Mouse (Mus musculus): ENCODE results near the gene Trim12c. TPM values are rescaled to one million over a fixed set of nuclear protein-coding genes. Genes with fewer than 3 reads are reported as not detected.
"Not testable (repeated sequence)": the region's sequence is repeated elsewhere in the genome, so short reads cannot be mapped to it uniquely, and the experiment has no call there.

Trim12c gene
- total and polyA plus RNA-seq, 3 experiments = 5.0 to 6.9 TPM; not detected in 1

DNA sequence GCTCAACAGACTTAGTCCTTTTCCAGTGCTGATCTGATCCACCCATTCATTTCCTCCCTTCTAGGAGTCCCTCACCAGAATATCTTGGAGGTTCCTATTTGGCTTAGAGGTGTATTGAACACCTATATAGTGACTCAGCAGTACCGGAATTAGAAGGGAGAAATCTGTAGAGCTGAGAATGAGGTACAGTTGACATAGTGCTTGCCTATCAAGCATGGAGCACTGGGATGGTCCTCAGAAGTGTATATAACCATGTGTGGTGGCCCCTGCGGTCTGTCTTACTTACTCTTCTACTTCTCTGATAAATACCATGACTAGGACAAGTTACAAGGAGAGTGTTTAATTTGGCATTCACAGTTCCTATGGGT, 422 bp upstream of the Trim12c start:
- no peak for DNase-seq (ENCODE audit: low read depth, low spot score)
- TF ChIP-seq MXI1 (IDR thresholded peaks at IDR 0.05; ENCODE audit: low read depth, low read length) = no peak
- no peaks in the 10 kb centered on the region for H3K79me2 ChIP-seq (ENCODE audit: control insufficient read depth, insufficient read depth, low read length, poor library complexity)
- no peaks in the 10 kb centered on the region for H3K27me3 ChIP-seq (ENCODE audit: control insufficient read depth in 1 of 2, insufficient read depth in 2 of 2, low read length in 2 of 2)
- peak overlapping the region; percentile 38 to 49 for H3K4me3 ChIP-seq (ENCODE audit: control insufficient read depth in 1 of 2, insufficient read depth in 1 of 2, low read depth in 2 of 2, low read length in 2 of 2)
- H3K27ac ChIP-seq (ENCODE audit: control insufficient read depth, low read depth, low read length) = peak overlapping the region; percentile 59
- H3K9ac ChIP-seq (ENCODE audit: control insufficient read depth, low read depth, low read length, poor library complexity, severe bottlenecking) = peak overlapping the region; percentile 29; the same call in 1 of the 2 replicates
- peaks cover 0 to 4% of the 10 kb centered on the region in 2 experiments; a peak in 2 of 4 replicates for H3K4me1 ChIP-seq (ENCODE audit: control insufficient read depth in 1 of 2, insufficient read depth in 2 of 2, low read length in 2 of 2)
- peaks cover 0 to 5% of the 10 kb centered on the region in 2 experiments; a peak in 2 of 4 replicates for H3K36me3 ChIP-seq (ENCODE audit: control insufficient read depth in 1 of 2, insufficient read depth in 2 of 2, low read length in 2 of 2)
- H3K9me3 ChIP-seq (replicated peaks; ENCODE audit: insufficient read depth, low read length) = no peaks in the 10 kb centered on the region

DNA sequence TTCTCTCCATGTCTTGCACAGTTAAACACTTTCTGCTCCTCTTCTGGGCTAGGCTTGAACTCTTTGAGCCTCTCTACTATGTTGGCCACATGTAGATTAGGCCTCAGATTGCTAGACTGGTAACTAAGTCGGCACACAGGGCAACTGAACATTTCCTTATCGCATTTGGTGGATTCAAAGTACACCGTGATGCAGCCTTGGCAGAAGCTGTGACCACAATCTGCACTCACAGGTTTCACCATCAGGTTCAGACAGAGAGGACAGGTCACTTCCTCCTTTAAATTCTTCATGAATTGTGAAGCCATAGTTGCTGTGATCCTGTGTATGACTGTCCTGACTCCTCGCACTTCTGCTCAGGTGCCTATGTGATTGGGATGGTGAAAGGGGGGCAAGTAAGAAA, 5.1 kb downstream of the Trim12c start:
- H3K9ac ChIP-seq (ENCODE audit: control insufficient read depth, low read depth, low read length, poor library complexity, severe bottlenecking); H3K79me2 ChIP-seq (ENCODE audit: control insufficient read depth, insufficient read depth, low read length, poor library complexity); H3K4me3 ChIP-seq (ENCODE audit: control insufficient read depth in 1 of 2, insufficient read depth in 1 of 2, low read depth in 2 of 2, low read length in 2 of 2); H3K9me3 ChIP-seq (replicated peaks; ENCODE audit: insufficient read depth, low read length); H3K27me3 ChIP-seq (ENCODE audit: control insufficient read depth in 1 of 2, insufficient read depth in 2 of 2, low read length in 2 of 2); H3K27ac ChIP-seq (ENCODE audit: control insufficient read depth, low read depth, low read length); H3K4me1 ChIP-seq (ENCODE audit: control insufficient read depth in 1 of 2, insufficient read depth in 2 of 2, low read length in 2 of 2); H3K36me3 ChIP-seq (ENCODE audit: control insufficient read depth in 1 of 2, insufficient read depth in 2 of 2, low read length in 2 of 2): not testable (repeated sequence)
- TF ChIP-seq ETS1 (IDR thresholded peaks at IDR 0.05; ENCODE audit: low read depth, low read length) (0 out of 2 replicates have a peak, but pooled peaks have one; percentile 9), TCF12 (IDR thresholded peaks at IDR 0.05; ENCODE audit: low read depth, low read length) (peak; percentile 37; the same call in 1 of the 2 replicates), EP300 (IDR thresholded peaks at IDR 0.05; ENCODE audit: low read depth in 1 of 2, low read length in 2 of 2) (peak; percentile 17 to 55; a peak in 1 of 4 replicates), GATA1 (IDR thresholded peaks at IDR 0.05; ENCODE audit: low read depth, low read length) (0 out of 2 replicates have a peak, but pooled peaks have one; percentile 21), RCOR1 (IDR thresholded peaks at IDR 0.05; ENCODE audit: low read depth, low read length) (0 out of 2 replicates have a peak, but pooled peaks have one; percentile 25)
- DNase-seq (ENCODE audit: low read depth, low spot score) = peak; percentile 54

DNA sequence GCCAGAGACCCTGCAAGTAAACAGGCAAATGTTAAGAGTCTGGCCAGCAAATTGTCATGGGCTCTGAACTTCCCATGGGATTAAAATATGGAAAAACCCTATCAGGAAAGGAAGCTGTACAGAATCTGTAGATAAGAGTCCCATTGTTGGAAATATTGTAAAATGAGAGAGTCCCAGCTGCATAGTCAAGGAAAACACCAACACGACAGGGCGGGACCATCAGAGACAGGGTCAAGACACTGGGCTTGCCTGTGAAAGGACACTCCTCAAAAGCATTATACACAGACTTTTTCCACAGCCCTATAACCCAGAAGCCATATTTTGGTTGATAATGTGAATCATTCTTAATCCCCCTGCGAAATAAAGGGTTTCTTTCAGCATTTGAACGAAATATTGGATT, 12.4 kb downstream of the Trim12c start:
- H3K36me3 ChIP-seq (ENCODE audit: control insufficient read depth in 1 of 2, insufficient read depth in 2 of 2, low read length in 2 of 2); H3K4me3 ChIP-seq (ENCODE audit: control insufficient read depth in 1 of 2, insufficient read depth in 1 of 2, low read depth in 2 of 2, low read length in 2 of 2); H3K27ac ChIP-seq (ENCODE audit: control insufficient read depth, low read depth, low read length); H3K9me3 ChIP-seq (replicated peaks; ENCODE audit: insufficient read depth, low read length); H3K4me1 ChIP-seq (ENCODE audit: control insufficient read depth in 1 of 2, insufficient read depth in 2 of 2, low read length in 2 of 2); H3K27me3 ChIP-seq (ENCODE audit: control insufficient read depth in 1 of 2, insufficient read depth in 2 of 2, low read length in 2 of 2); DNase-seq (ENCODE audit: low read depth, low spot score); H3K9ac ChIP-seq (ENCODE audit: control insufficient read depth, low read depth, low read length, poor library complexity, severe bottlenecking); H3K79me2 ChIP-seq (ENCODE audit: control insufficient read depth, insufficient read depth, low read length, poor library complexity): not testable (repeated sequence)

DNA sequence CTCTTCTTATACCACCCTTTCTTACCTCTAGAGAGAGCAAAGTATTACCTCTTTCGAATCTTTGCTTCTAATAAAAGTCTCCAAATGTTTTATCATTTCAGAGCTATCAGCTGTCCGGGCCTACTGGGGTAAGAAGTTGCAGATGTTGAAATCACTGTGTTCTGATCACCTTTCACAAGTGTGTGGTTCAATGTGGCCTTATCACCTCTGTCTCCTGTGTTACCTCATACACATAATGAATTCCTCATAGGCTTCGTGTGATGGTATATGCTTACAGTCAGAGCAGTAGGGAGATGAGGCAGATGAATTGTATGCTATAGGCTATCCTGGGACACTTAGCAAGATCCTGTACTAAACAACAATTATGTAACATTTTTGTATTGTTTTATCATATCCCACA, 17.6 kb downstream of the Trim12c start:
- DNase-seq (ENCODE audit: low read depth, low spot score); H3K4me1 ChIP-seq (ENCODE audit: control insufficient read depth in 1 of 2, insufficient read depth in 2 of 2, low read length in 2 of 2); H3K9ac ChIP-seq (ENCODE audit: control insufficient read depth, low read depth, low read length, poor library complexity, severe bottlenecking); H3K27me3 ChIP-seq (ENCODE audit: control insufficient read depth in 1 of 2, insufficient read depth in 2 of 2, low read length in 2 of 2); H3K9me3 ChIP-seq (replicated peaks; ENCODE audit: insufficient read depth, low read length); H3K36me3 ChIP-seq (ENCODE audit: control insufficient read depth in 1 of 2, insufficient read depth in 2 of 2, low read length in 2 of 2); H3K4me3 ChIP-seq (ENCODE audit: control insufficient read depth in 1 of 2, insufficient read depth in 1 of 2, low read depth in 2 of 2, low read length in 2 of 2); H3K27ac ChIP-seq (ENCODE audit: control insufficient read depth, low read depth, low read length); H3K79me2 ChIP-seq (ENCODE audit: control insufficient read depth, insufficient read depth, low read length, poor library complexity): not testable (repeated sequence)

DNA sequence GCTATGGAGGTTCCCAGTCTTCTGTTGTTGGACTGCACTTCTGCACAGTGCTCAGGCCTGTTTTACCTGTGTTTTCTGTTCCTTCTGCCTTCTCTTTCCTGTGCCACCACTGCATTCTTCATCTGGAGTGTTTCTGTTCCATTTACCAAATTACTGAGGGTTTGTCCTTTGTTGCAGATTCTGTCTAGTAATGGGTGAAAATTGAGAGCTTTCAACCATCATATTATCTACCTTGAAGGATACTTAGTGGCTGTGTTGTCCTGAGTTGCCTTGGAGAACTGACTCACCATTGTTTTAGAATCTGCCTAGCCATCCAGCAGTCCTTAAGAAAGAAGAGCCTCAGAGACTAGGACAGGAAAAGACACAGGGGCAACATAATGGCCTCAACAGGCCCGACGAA, 24.0 kb downstream of the Trim12c start, which contains the start of gene Trim34b:
Trim34b (plus strand) TSS at position 301 of the 400 bp plus-strand sequence.
- not testable (repeated sequence) for H3K9me3 ChIP-seq (replicated peaks; ENCODE audit: insufficient read depth, low read length); H3K4me3 ChIP-seq (ENCODE audit: control insufficient read depth in 1 of 2, insufficient read depth in 1 of 2, low read depth in 2 of 2, low read length in 2 of 2); H3K36me3 ChIP-seq (ENCODE audit: control insufficient read depth in 1 of 2, insufficient read depth in 2 of 2, low read length in 2 of 2); H3K79me2 ChIP-seq (ENCODE audit: control insufficient read depth, insufficient read depth, low read length, poor library complexity); DNase-seq (ENCODE audit: low read depth, low spot score); H3K27ac ChIP-seq (ENCODE audit: control insufficient read depth, low read depth, low read length); H3K4me1 ChIP-seq (ENCODE audit: control insufficient read depth in 1 of 2, insufficient read depth in 2 of 2, low read length in 2 of 2); H3K9ac ChIP-seq (ENCODE audit: control insufficient read depth, low read depth, low read length, poor library complexity, severe bottlenecking); H3K27me3 ChIP-seq (ENCODE audit: control insufficient read depth in 1 of 2, insufficient read depth in 2 of 2, low read length in 2 of 2)
